Mouse (Mus musculus): ENCODE measurements around the gene Gm17428. TPM values are rescaled to one million over a fixed set of nuclear protein-coding genes. Genes with fewer than 3 reads are reported as not detected.
"Not testable (repeated sequence)": the region's sequence is repeated elsewhere in the genome, so short reads cannot be mapped to it uniquely, and the experiment has no call there.

Gm17428 gene
- polyA plus RNA-seq, 1 experiment: not detected

DNA sequence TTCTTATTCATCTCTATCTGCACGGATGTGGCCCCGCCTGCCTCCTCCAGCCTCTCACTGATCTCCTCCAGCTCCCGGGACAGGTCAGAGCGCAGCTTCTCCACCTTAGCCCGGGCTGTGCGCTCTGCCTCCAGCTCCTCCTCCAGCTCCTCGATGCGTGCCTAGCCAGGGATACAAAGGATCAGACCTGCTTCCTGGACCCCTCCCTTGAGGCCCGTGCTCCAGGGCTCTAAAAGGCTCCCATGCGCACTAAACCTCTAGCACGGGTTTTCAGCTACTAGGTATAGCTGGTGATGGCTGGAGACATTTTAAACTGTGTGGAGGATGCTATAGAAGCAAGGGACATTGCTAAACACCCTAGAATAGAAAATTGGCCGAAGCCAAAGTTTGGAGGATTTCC lies 26.2 kb upstream of the Gm17428 start:
- DNase-seq (ENCODE audit: extremely low spot score in 1 of 2, low spot score in 1 of 2): no peak

- DNase-seq (ENCODE audit: extremely low spot score in 1 of 2, low spot score in 1 of 2): no peak
Observed at GRCm38 (mm10) chr14:54951587-54951986, 25.1 kb upstream of the Gm17428 start.

- no peak for DNase-seq (ENCODE audit: extremely low spot score in 1 of 2, low spot score in 1 of 2)
Observed at GRCm38 (mm10) chr14:54953664-54954206, 23.0 kb upstream of the Gm17428 start.

- DNase-seq (ENCODE audit: extremely low spot score in 1 of 2, low spot score in 1 of 2): no peak
Observed at GRCm38 (mm10) chr14:54954474-54954873, 22.3 kb upstream of the Gm17428 start.

DNA sequence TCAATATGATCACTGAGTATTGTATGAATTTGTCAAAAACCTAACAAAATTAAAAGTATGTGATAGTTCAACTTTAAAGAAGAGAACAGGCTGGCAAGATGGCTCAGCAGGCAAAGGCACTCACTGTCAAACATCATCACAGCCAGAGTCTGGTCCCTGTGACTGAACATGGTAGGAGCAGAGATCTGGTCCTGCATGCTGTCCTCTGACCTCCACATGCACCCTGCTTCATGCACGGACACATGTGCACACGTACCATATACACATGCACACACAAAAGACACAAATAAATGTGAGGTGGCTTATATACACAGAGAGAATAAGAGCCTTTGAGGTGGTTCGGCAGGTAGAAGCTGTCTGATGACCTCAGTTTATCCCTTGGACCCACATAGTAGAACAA lies 21.3 kb upstream of the Gm17428 start:
- DNase-seq (ENCODE audit: extremely low spot score in 1 of 2, low spot score in 1 of 2): no peak

DNA sequence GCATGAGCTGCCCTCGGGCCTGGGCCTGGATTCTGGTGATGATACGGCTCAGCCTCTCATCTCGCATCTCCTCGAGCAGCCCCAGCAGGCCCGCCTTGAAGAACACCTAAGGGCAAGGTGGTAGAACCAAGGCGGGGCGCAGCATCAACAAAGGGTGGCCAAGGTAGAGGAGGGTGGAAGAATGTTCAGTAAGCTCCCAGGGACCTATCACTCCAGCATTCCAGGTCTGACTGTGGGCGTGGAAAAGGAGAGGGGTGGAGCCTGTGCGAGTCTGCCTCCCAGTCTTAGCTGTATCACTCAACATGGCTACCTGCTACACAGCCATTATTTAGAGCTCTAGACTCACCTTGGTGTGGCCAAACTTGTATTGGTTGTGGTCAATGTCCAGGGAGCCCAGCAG lies 20.2 kb upstream of the Gm17428 start:
- no peak for DNase-seq (ENCODE audit: extremely low spot score in 1 of 2, low spot score in 1 of 2)

DNA sequence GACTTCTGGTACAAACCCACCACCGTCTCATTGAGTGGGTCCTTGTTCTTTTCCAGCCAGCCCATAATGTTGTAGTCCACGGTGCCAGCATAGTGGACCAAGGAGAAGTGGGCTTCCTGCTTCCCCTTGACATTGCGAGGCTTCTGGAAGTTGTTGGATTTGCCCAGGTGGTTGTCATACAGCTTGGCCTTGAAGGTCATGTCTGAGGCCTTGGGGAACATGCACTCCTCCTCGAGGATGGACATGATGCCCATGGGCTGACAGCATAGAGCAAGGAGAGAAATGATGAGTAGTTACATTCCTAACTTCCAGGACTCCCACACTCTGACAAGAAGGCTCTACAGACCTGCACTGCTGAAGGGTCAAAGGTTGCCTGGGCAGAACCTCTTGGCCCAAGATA lies 18.2 kb upstream of the Gm17428 start:
- no peak for DNase-seq (ENCODE audit: extremely low spot score in 1 of 2, low spot score in 1 of 2)

DNA sequence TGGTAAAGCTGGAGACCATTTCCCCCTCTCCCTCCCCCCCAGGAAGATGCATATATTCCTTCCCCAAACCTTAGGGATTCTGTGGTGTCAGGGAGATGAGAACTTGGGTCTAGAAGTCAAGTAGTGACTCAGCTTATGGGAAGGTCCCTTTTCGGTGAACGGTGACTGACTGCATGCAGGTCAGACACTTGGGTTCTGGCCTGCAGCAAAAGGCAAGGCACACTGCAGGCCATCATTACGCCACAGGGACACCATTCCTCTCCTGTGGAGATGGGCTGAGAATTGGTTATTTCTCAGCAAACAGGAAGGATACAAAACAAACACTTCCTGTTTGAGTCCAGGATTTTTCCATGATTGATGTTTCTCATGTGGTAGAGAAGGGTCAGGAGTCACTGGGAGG lies 17.5 kb upstream of the Gm17428 start:
- DNase-seq (ENCODE audit: extremely low spot score in 1 of 2, low spot score in 1 of 2): no peak

DNA sequence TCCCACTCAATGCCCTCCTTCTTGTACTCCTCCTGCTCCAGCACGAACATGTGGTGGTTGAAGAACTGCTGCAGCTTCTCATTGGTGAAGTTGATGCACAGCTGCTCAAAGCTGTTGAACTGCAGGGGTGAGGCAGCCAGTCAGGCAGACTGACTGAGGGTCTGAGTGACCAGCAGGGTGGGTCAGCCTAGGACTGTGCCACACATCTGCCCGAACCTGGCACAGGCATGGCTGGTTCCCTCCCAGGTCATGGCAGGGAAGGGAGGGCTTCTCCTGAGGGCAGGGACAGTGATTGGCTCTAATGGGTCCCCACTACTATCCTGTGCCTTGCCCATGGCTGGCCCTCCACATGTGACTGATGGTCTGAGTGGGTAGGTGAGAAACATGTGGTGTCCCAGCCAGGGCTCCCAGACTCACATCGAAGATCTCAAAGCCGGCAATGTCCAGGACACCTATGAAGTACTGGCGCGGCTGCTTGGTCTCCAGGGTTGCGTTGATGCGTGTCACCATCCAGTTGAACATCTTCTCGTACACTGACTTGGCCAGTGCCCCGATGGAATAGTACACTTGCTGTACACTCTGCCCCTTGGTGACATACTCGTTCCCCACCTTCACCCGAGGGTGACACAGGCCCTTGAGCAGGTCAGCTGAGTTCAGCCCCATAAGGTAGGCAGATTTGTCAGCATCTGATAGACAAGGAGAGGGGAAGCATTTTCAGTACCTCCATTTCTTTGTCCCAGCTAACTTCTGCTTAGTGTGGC lies 16.7 kb upstream of the Gm17428 start:
- not testable (repeated sequence) for DNase-seq (ENCODE audit: extremely low spot score in 1 of 2, low spot score in 1 of 2)

DNA sequence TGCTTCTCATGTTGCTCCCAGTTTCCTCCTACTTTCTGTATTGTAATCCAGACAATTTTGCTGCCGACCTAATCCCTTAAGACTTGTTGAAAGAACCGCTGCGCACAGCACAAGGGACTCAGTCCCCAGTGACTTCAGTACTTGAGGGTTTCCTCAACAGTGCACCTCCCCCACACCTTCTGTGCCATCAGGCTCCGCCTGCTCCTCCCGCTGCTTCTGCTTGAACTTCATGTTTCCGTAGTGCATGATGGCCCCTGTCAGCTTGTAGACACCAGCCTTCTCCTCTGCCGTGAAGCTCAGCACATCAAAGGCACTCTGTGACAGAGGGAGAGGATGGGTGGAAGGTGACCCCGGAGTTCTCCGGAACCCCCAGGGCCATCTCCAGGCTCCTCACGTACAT lies 16.0 kb upstream of the Gm17428 start:
- DNase-seq (ENCODE audit: extremely low spot score in 1 of 2, low spot score in 1 of 2): peak in 1 of 2 experiments; percentile 38

DNA sequence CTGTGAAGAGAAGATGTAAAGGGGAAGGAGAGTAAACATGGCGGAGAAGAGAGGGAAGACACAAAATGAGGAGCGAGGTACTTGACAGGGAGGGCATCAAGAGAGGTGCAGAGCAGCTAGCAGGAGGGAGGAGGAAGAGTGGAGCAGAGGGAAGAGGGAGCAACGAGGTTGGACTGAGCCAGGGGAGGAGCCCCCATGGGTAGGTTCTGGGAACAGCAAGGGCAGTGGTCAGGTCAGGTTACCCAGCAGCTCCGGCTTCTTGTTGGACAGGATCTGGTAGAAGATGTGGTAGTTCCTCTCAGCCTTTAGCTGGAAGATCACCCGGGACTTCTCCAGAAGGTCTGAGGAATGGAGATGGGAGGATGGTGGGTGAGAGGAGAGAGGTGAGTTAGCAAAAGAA lies 15.2 kb upstream of the Gm17428 start:
- DNase-seq (ENCODE audit: extremely low spot score in 1 of 2, low spot score in 1 of 2): no peak

GRCm38 (mm10) chr14:54962714-54963113 lies 14.0 kb upstream of the Gm17428 start:
- no peak for DNase-seq (ENCODE audit: extremely low spot score in 1 of 2, low spot score in 1 of 2)

- no peak for DNase-seq (ENCODE audit: extremely low spot score in 1 of 2, low spot score in 1 of 2)
Observed at GRCm38 (mm10) chr14:54963727-54964126, 13.0 kb upstream of the Gm17428 start.

DNA sequence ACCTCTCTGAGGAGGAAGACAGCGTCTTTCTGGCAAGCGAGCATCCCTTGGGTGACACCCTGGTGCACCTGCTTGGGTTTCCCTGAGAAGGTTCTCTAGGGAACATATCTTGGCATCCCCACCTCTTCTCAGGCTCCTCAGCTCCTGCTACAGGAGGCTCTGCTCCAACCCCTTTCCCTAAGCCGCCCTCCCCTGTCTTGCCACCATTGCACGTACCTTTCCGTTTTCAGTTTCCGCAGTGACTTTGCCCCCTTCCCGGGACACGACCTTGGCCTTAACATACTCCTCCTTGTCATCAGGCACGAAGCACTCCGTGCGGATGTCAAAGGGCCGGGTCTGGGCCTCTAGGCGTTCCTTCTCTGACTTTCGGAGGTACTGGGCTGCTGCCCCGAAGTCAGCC lies 11.7 kb upstream of the Gm17428 start:
- DNase-seq (ENCODE audit: extremely low spot score in 1 of 2, low spot score in 1 of 2): no peak

DNA sequence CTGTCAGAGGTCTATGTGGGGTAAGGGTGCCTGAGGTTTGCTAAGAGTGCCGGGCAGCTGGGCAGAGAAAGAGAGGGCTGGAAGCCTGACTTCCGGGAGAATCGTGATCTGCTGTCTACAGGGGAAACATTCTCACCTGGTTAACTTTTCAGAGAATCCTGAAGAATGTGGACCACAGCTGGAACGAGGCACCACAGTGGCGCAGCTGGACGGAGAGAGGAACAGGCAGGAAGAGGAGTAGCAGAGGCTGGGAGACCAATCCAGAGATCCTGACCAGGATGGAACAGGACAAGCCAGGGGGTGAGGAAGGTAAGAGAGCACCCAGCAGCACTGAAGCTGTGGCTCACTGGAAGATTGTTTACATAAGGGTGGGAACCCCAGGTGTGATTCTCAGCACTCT lies 11.1 kb upstream of the Gm17428 start:
- no peak for DNase-seq (ENCODE audit: extremely low spot score in 1 of 2, low spot score in 1 of 2)

- no peak for DNase-seq (ENCODE audit: extremely low spot score in 1 of 2, low spot score in 1 of 2)
Observed at GRCm38 (mm10) chr14:54966320-54966977, 10.3 kb upstream of the Gm17428 start, which contains the start of gene Myh6. Gene Myh6, minus strand, starts transcription at chr14:54966927.

- DNase-seq (ENCODE audit: extremely low spot score in 1 of 2, low spot score in 1 of 2): no peak
Observed at GRCm38 (mm10) chr14:54967874-54968273, 8.9 kb upstream of the Gm17428 start.

DNA sequence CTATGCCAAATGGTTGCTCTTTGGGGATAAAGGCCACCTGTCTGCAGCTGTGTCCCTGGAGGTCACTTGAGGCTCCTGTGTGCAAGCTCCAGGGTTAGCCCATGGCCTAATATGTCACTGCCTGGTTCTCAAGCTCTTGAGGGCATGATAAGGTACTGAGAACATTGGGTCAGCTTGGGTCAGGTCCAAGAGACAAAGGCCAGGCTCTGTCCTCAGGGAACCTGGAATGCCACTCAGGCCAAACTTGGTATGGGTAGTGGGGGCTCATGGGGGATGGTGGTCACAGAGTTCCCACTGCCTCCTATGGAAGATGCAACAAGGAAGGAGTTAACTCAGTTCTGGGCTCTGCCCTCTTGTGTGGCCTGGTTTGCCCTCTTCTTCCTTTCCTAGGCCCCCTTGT lies 8.4 kb upstream of the Gm17428 start:
- DNase-seq (ENCODE audit: extremely low spot score in 1 of 2, low spot score in 1 of 2): no peak

- DNase-seq (ENCODE audit: extremely low spot score in 1 of 2, low spot score in 1 of 2): not testable (repeated sequence)
Observed at GRCm38 (mm10) chr14:54972786-54973185, 3.9 kb upstream of the Gm17428 start.

DNA sequence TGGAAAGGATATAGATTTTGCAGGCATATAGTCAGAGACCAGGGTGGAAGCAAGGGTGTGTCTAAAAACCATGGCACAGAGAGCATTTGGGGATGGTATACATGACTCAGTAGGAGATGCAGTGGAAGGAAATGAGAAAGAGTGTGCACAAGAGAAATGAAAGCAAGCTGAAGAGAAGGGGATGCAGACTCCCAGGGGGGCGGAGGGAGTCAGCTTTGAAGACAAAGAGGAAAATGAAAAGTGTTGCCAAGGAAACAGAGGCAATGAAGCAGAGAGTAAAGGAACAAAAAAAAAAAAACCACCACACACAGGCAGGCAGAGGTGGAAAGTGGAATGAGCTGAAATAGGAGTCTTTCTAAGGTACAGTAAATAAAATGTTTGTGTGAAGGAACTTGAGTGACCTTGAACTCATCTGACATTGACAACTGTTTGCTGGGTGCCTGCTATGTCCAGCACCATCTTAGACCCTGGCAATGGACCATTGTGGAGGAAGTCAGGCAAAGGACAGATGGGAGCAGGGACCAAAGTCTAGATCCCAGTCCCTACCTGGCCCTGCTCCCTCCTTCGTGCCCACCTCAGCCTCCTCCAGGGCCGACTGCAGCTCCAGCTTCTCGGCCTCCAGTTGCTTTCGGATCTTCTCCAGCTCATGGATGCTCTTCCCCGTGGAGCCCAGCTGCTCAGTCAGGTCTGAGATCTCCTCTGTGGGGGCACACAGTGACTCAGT lies 2.5 kb upstream of the Gm17428 start:
- peak in 1 of 2 experiments; percentile 60 for DNase-seq (ENCODE audit: extremely low spot score in 1 of 2, low spot score in 1 of 2)

GRCm38 (mm10) chr14:54978664-54979063 lies 1.9 kb downstream of the Gm17428 start:
- no peak for DNase-seq (ENCODE audit: extremely low spot score in 1 of 2, low spot score in 1 of 2)

Data from frontal cortex, adult 2 months (tissue).